Mouse (Mus musculus) intestine, postnatal 0 days (tissue): ENCODE results near the gene Dnah14. TPM values are rescaled to one million over a fixed set of nuclear protein-coding genes. Genes with fewer than 3 reads are reported as not detected.

Source experiments
- ATAC-seq: fragments of 200-750 bp; cut with Nextera tagmentation; 2 replicates; pipeline ENCODE4 v1.8.0; 2017; ENCODE audit warnings: mild to moderate bottlenecking, moderate TSS enrichment, moderate library complexity
- H3K27ac ChIP-seq: fragments of 300-500 bp; sonication (generic); 2 replicates; pipeline ENCODE4 v1.5.1; 2014; ENCODE audit warnings: mild to moderate bottlenecking, low read depth, low read length, moderate library complexity
- H3K27me3 ChIP-seq: fragments of 300-500 bp; sonication (generic); replicated peaks from 2 replicates; pipeline ENCODE4 v1.6.1; 2014; ENCODE audit warnings: low read length, mixed read lengths; ENCODE audit not compliant: control insufficient read depth, insufficient read depth
- H3K36me3 ChIP-seq: fragments of 300-500 bp; sonication (generic); 2 replicates; pipeline ENCODE4 v1.6.1; 2014; ENCODE audit warnings: mild to moderate bottlenecking, moderate library complexity; ENCODE audit not compliant: control insufficient read depth, insufficient read depth
- H3K4me1 ChIP-seq: fragments of 300-500 bp; sonication (generic); replicated peaks from 2 replicates; pipeline ENCODE4 v1.6.1; 2014; ENCODE audit warnings: antibody characterized with exemption, low read length, mixed read lengths; ENCODE audit not compliant: control insufficient read depth, insufficient read depth
- H3K4me2 ChIP-seq: fragments of 300-500 bp; sonication (generic); replicated peaks from 2 replicates; pipeline ENCODE4 v1.6.1; 2014; ENCODE audit warnings: low read depth, mild to moderate bottlenecking, moderate library complexity
- H3K4me3 ChIP-seq: fragments of 300-500 bp; sonication (generic); 2 replicates; pipeline ENCODE4 v1.5.1; 2014; ENCODE audit warnings: low read depth, low read length
- H3K9ac ChIP-seq: fragments of 300-500 bp; sonication (generic); 2 replicates; pipeline ENCODE4 v1.6.1; 2014; ENCODE audit warnings: mild to moderate bottlenecking, low read depth, low read length
- H3K9me3 ChIP-seq: fragments of 300-500 bp; sonication (generic); 2 replicates; pipeline ENCODE4 v1.6.1; 2016; ENCODE audit warnings: mixed run types; ENCODE audit not compliant: control insufficient read depth
- CTCF ChIP-seq: sonication (generic); IDR thresholded peaks from 2 replicates; pipeline ENCODE4 v1.5.1; 2016; ENCODE audit warnings: low read depth, mild to moderate bottlenecking, control low read depth, antibody characterized with exemption, moderate library complexity
- WGBS: fragments of 180-500 bp; shearing (Covaris S2); extraction: QIAGEN DNeasy Blood & Tissue Kit; methylation state at CpG from one replicate; pipeline ENCODE4 v1.1.7; 2014; 5-methylcytosine and 5-hydroxymethylcytosine counted together
- polyA plus RNA-seq: library from polyadenylated mRNA; unstranded; fragments of >200 nt; fragmentation: Nextera tagmentation; extraction: Ambion mirVana; gene quantifications from 2 replicates; pipeline ENCODE4 v1.2.1, GENCODE M21; 2015

The Dnah14 gene
- polyA plus RNA-seq, 1 experiment from 2014 or later: 1.2 TPM

GRCm38 (mm10) chr1:181862676-181863374 is 286.5 kb downstream of the Dnah14 start:
- no peak overlapping the region for H3K27ac ChIP-seq
- H3K4me2 ChIP-seq: no peak overlapping the region
- no peak overlapping the region for H3K9ac ChIP-seq
- H3K36me3 ChIP-seq: no peaks in the 10 kb centered on the region
- WGBS: 48% methylated on average over 16 of the region's 16 CpGs
- ATAC-seq: peak; percentile 48
- no peaks in the 10 kb centered on the region for H3K27me3 ChIP-seq
- no peaks in the 10 kb centered on the region for H3K9me3 ChIP-seq
- TF ChIP-seq CTCF: no peak
- no peak overlapping the region for H3K4me3 ChIP-seq
- 0 out of 2 replicates have a peak, but pooled peaks cover 5% of the 10 kb centered on the region for H3K4me1 ChIP-seq

GRCm38 (mm10) chr1:181863431-181863830 is 287.1 kb downstream of the Dnah14 start:
- H3K9me3 ChIP-seq: no peaks in the 10 kb centered on the region
- no peak for ATAC-seq
- no peak overlapping the region for H3K4me3 ChIP-seq
- H3K27ac ChIP-seq: no peak overlapping the region
- 37% methylated on average over 8 of the region's 8 CpGs for WGBS
- 0 out of 2 replicates have a peak, but pooled peaks cover 5% of the 10 kb centered on the region for H3K4me1 ChIP-seq
- H3K36me3 ChIP-seq: no peaks in the 10 kb centered on the region
- TF ChIP-seq CTCF: no peak
- no peaks in the 10 kb centered on the region for H3K27me3 ChIP-seq
- no peak overlapping the region for H3K4me2 ChIP-seq
- H3K9ac ChIP-seq: no peak overlapping the region

Other genes with a start within 250 kb of the Dnah14 start
- 0.13 and 0.25 TPM in 2 replicates for gene Cnih3, start 223.9 kb upstream of the Dnah14 start, polyA plus RNA-seq
- gene Ccdc121, start 65.1 kb upstream of the Dnah14 start, polyA plus RNA-seq: not detected in 2 replicates